Mouse (Mus musculus): ENCODE results near the gene Fndc4.

Fndc4 gene

DNA sequence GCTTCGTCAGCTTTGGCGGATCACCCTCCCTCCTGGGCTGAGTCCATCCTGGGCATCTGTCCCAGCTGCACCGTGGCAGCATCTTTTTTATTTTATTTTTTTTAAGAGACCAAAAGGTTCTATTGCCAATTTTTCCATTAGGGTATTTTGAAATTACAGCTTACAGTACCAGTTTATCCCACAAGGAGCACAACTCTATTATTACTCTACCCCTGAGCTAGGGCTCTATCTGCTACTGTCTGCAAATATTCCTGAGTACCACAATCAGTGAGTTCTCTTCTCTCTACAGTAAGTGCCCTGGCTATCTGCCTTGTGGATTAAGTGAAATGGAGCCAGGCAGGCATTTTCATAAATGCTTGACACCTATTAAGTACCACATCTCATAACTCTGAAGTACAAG lies 7.2 kb downstream of the Fndc4 start:
- TF ChIP-seq GATA4 (IDR thresholded peaks at IDR 0.05; ENCODE audit: insufficient replicate concordance, low read length): no peak

DNA sequence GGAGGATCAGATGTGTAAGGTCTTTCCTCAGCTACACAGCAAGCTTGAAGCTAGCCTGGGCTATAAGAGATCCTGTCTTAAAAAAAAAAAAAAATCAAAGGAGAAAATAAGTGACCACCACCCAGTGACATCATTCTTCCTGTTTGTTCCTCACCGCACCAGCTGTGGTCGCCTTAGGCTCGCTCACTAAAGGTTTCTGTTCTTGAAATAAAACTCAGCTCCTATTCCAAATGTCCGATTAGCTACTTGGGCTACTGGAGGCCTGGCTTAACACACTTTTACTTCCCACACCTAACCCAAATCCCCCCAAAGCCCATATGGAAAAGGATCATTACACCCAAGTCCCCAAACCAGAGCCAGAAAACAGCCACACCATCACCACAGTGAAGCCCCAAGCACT lies 7.7 kb downstream of the Fndc4 start:
- TF ChIP-seq GATA4 (IDR thresholded peaks at IDR 0.05; ENCODE audit: insufficient replicate concordance, low read length): no peak

DNA sequence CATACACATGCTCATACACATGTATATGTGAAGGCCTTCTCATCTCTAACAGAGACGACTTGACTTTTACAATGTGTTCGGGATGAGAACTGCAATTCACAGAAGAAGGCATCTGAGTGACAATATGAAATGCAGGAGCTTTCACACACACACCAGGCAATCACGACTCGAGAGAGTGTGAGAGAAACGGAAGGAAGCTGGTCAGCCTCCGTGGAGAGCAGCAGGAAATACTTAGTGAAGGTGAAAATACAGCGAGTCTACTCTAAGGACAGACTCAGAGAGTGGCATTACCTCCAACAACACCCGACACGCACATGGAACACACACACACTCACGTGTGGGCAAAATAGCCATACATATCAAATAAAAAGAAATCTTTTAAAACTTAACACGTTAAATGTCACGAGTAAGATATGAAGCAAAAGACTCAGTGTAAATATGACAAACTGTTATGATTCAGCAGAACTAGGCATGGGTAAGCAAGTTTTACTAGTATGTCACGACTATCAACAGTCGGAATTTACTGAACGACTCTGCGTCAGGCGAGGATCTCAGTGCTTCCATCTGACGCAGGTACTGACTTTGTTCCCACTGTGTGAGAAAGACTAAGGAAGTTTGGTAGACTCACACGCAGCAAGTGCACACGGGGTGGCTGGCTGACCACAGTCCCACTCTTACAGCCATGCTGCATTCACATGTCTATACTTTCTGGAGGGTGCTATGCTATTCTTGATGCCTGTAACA lies 16.5 kb downstream of the Fndc4 start:
- no peak for TF ChIP-seq GATA4 (IDR thresholded peaks at IDR 0.05; ENCODE audit: insufficient replicate concordance, low read length)

DNA sequence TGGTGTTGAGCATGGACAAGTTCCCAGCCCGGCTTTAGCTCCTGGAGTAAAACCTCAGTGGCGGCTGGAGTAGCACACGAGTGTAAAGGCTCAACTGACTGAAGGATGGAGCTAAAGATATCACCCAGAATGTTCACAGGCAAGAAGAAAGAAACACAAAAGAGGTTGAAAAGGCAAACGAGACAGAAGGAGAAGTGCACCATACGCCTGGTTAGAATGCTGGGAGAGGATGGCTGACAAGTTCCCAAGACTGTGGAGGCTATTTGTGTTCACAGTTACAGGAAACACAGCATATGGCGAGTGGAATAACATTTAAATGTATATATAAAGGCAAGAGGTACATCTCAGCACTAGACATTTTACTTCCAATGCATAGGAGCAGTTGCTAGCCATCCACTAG lies 22.9 kb downstream of the Fndc4 start:
- TF ChIP-seq GATA4 (IDR thresholded peaks at IDR 0.05; ENCODE audit: insufficient replicate concordance, low read length): no peak

DNA sequence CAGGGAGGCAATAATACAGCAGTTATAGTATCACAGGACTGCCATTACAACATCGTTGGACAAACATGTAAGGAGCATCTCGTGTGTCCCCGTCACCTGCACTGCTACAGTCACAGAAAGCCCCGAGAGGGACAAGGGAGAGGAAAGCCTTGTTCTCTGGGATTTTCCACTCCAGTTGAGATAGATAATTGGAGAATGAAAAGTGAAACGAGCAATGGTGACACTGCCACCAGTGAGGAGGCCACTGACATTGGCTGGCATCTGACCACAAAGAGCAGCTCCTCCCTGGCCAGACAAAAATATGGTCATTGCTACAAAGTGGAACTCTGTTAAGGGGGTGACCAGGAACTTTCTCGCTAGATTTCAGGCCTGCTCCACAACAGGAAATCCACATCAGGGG lies 28.2 kb downstream of the Fndc4 start:
- no peak for TF ChIP-seq GATA4 (IDR thresholded peaks at IDR 0.05; ENCODE audit: insufficient replicate concordance, low read length)

GRCm38 (mm10) chr5:31266101-31266500 lies 29.8 kb downstream of the Fndc4 start:
- TF ChIP-seq GATA4 (IDR thresholded peaks at IDR 0.05; ENCODE audit: insufficient replicate concordance, low read length): no peak

GRCm38 (mm10) chr5:31257616-31258015 lies 38.3 kb downstream of the Fndc4 start:
- TF ChIP-seq GATA4 (IDR thresholded peaks at IDR 0.05; ENCODE audit: insufficient replicate concordance, low read length): no peak

GRCm38 (mm10) chr5:31255971-31256370 lies 39.9 kb downstream of the Fndc4 start:
- TF ChIP-seq GATA4 (IDR thresholded peaks at IDR 0.05; ENCODE audit: insufficient replicate concordance, low read length): no peak

- TF ChIP-seq GATA4 (IDR thresholded peaks at IDR 0.05; ENCODE audit: insufficient replicate concordance, low read length): no peak
Observed at GRCm38 (mm10) chr5:31255381-31255780, 40.5 kb downstream of the Fndc4 start.

DNA sequence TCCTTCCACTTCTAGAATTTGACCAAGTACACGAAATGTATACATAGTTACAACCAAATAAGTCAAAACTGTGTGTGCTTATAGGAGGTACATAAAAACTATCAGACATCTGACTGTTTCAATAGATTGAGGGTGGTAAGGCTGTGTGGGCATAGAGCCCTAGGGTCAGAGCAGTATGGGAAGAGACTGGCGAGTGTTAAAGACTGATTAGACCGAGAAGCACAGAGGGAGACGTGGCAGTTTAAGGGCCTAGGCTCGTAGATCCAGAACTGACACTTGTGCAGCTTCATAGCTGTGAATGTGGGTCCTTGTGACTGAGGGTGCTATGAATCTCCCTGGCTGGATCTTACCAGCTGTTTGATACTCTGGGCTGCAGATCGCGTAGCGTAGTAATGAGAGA lies 41.0 kb downstream of the Fndc4 start:
- TF ChIP-seq GATA4 (IDR thresholded peaks at IDR 0.05; ENCODE audit: insufficient replicate concordance, low read length): no peak

- TF ChIP-seq GATA4 (IDR thresholded peaks at IDR 0.05; ENCODE audit: insufficient replicate concordance, low read length): no peak
Observed at GRCm38 (mm10) chr5:31254452-31254851, 41.4 kb downstream of the Fndc4 start.

DNA sequence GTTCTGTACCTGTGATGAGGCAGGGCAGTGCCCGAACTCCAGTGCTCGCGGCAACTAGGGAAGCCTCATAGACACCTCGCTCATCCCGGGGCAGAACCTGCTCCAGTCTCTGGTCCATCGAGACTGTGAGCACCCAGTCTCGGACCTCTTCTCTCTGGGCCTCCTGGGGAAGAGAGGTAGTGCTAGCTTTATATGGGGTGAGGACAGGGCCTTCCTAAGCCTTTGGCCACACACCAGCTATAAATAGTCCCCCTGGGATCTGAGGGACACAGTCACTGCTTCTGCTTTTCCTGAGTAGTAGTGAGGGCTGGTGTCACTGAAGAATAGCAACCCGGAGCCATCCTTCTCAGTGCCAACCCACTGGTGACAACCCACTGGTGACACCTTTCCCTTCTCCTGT lies 42.1 kb downstream of the Fndc4 start:
- TF ChIP-seq GATA4 (IDR thresholded peaks at IDR 0.05; ENCODE audit: insufficient replicate concordance, low read length): no peak

GRCm38 (mm10) chr5:31252795-31253545 lies 42.9 kb downstream of the Fndc4 start:
- TF ChIP-seq GATA4 (IDR thresholded peaks at IDR 0.05; ENCODE audit: insufficient replicate concordance, low read length): no peak

DNA sequence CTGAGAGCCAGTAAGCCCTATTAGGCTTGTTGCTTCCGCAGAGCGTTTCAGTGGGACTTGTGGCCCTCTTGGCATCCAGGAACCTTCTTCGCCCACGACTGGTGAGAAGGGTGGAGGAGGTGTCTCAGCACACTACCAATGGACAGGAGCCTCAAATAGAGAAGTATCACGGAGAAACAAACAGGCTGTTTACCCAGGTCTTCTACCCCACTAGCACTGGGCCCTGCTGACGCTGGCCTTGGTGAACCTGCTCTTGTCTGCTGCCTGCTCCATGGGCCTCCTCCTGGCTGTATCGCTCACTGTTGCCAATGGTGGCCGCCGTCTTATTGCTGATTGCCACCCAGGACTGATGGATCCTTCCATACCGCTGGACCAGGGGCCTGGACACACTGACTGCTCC lies 43.7 kb downstream of the Fndc4 start:
- TF ChIP-seq GATA4 (IDR thresholded peaks at IDR 0.05; ENCODE audit: insufficient replicate concordance, low read length): no peak

DNA sequence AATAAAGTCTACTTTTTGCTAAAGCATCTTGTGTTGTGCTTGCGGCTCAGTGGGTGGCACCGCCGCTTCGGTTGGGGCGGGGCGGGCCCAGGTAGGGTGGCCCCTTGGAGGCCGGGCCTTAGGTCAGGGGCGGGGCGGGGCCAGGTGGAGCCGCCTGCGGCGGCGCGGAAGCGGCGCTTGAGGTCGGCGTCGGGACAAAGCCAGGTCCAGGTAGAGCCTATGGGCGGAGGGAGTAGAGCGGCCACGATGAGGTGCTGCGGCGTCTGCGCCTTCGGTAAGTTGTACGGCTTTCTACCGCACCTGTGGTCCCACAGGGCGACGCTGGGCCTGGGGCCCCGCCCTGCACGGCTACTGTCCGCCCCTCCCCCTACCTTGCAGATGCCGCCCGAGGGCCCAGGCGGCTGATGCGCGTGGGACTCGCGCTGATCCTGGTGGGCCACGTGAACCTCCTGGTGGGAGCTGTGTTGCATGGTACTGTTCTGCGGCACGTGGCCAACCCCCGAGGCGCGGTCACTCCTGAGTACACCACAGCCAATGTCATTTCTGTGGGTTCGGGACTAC lies 44.3 kb downstream of the Fndc4 start, which contains the start of gene Krtcap3:
Gene Krtcap3 (plus strand): TSS at position 151 of the 561 bp plus-strand sequence.
- no peak for TF ChIP-seq GATA4 (IDR thresholded peaks at IDR 0.05; ENCODE audit: insufficient replicate concordance, low read length)

GRCm38 (mm10) chr5:31250716-31251115 lies 45.2 kb downstream of the Fndc4 start:
- no peak for TF ChIP-seq GATA4 (IDR thresholded peaks at IDR 0.05; ENCODE audit: insufficient replicate concordance, low read length)

All from liver, adult (tissue).